ENCODE assay signal across 8 mouse cellular contexts in the genomic region with DNA sequence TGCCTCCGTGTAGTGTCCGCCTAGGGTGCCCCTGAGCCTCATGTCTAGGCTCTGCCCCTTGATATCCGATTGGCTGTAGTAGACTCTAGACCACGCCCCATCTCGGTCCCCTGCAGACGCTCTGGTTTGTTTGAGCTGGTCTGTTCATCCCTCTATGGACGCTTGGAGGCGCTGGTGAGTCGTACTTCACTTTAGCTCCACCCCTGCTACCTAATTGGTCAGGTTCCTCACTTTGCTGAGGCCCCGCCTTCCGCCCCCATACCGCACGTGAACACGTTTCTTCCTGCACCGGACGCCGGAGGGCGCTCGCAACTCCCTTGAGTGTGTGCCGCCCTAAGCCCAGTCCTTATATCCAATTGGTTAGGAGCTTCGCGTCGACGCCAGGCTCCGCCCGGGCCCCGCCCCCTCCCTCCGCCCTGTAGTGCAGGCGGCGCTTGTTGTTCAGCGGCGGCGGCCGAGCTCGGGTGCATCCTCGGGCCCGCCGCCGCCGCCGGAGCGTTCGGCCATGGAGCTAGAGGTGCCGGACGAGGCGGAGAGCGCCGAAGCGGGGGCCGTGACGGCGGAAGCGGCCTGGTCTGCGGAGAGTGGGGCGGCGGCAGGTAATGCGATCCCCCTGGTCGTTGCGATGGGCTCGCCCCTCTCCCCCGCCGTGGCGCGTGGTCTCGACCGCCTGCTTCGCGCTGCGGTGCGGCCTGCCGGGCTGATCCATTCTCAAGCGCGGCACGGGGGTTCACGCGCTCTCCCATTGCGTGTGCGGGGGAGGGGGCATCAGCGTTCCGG. TPM values are rescaled to one million over a fixed set of nuclear protein-coding genes. Genes with fewer than 3 reads are reported as not detected.
DNase-seq lines count a peak whose midpoint lies in the region; ATAC-seq and TF ChIP-seq lines count a peak whose summit lies in the region.

A gene (plus strand): TSS at position 410 of the 780 bp plus-strand sequence.

- H3K27me3 ChIP-seq in embryonic facial prominence, embryonic 15.5 days: peaks cover 20% of the 10 kb centered on the region
- H3K27me3 ChIP-seq in limb, embryonic 14.5 days (ENCODE audit: control insufficient read depth, insufficient read depth, low read length): peaks cover 13% of the 10 kb centered on the region; the same call in 1 of the 2 replicates
- H3K27me3 ChIP-seq in midbrain, postnatal 0 days (ENCODE audit: insufficient read depth, low read length): no peaks in the 10 kb centered on the region

- peaks cover 18% of the 10 kb centered on the region for H3K4me1 ChIP-seq in bone marrow, adult 2 months (ENCODE audit: control insufficient read depth, insufficient read depth, low read length)
- peaks cover 51% of the 10 kb centered on the region for H3K4me1 ChIP-seq in embryonic facial prominence, embryonic 15.5 days
- H3K4me1 ChIP-seq in limb, embryonic 14.5 days (ENCODE audit: control insufficient read depth, insufficient read depth, low read length): peaks cover 14% of the 10 kb centered on the region
- H3K4me1 ChIP-seq in midbrain, postnatal 0 days (ENCODE audit: insufficient read depth, low read length): peaks cover 18% of the 10 kb centered on the region

- peak within 1 kb of the TSS; percentile 81 for H3K4me3 ChIP-seq in bone marrow, adult 2 months (replicated peaks; ENCODE audit: control insufficient read depth, low read depth, low read length)
- H3K4me3 ChIP-seq in embryonic facial prominence, embryonic 15.5 days (replicated peaks): peak within 1 kb of the TSS; percentile 75
- H3K4me3 ChIP-seq in limb, embryonic 14.5 days (replicated peaks; ENCODE audit: low read length): peak within 1 kb of the TSS; percentile 81
- H3K4me3 ChIP-seq in midbrain, postnatal 0 days (ENCODE audit: low read depth, low read length): peak within 1 kb of the TSS; percentile 70

- peak; percentile 68; the same call in 1 of the 2 replicates for TF ChIP-seq POLR2A in bone marrow, adult 2 months (IDR thresholded peaks at IDR 0.05; ENCODE audit: borderline replicate concordance, control insufficient read depth, low read depth, low read length)
- peak; percentile 73; the same call in 1 of the 2 replicates for TF ChIP-seq POLR2A in limb, embryonic 14.5 days (IDR thresholded peaks at IDR 0.05; ENCODE audit: borderline replicate concordance, extremely low read depth, insufficient read depth, insufficient read length)

- peak; percentile 100 for DNase-seq in 416B (ENCODE audit: low read depth)
- DNase-seq in heart, adult 8-10 months (ENCODE audit: low spot score): peak; percentile 99
- peak; percentile 100 for DNase-seq in kidney, adult 9 months
- DNase-seq in limb, embryonic 14.5 days (ENCODE audit: low spot score): peak; percentile 98
- DNase-seq in midbrain, postnatal 0 days (ENCODE audit: low spot score): peak; percentile 99
- DNase-seq in spleen, postnatal 14 days (ENCODE audit: low spot score in 2 of 2): peak; percentile 99

- ATAC-seq in embryonic facial prominence, embryonic 15.5 days (ENCODE audit: insufficient number of reproducible peaks, low FRiP score, low TSS enrichment, low read depth): peak; percentile 95
- peak; percentile 96 for ATAC-seq in limb, embryonic 14.5 days (ENCODE audit: low FRiP score, low read depth)
- ATAC-seq in midbrain, postnatal 0 days (ENCODE audit: low FRiP score): peak; percentile 95

- H3K36me3 ChIP-seq in embryonic facial prominence, embryonic 15.5 days: no peaks in the 10 kb centered on the region
- no peaks in the 10 kb centered on the region for H3K36me3 ChIP-seq in limb, embryonic 14.5 days (ENCODE audit: control insufficient read depth, insufficient read depth, low read length)
- H3K36me3 ChIP-seq in midbrain, postnatal 0 days (ENCODE audit: insufficient read depth, low read length): no peaks in the 10 kb centered on the region

- H3K27ac ChIP-seq in bone marrow, adult 2 months (ENCODE audit: control insufficient read depth, insufficient read depth, low read depth, low read length, poor library complexity): peak within 1 kb of the TSS; percentile 97
- H3K27ac ChIP-seq in embryonic facial prominence, embryonic 15.5 days (replicated peaks): peak within 1 kb of the TSS; percentile 87
- peak within 1 kb of the TSS; percentile 83 for H3K27ac ChIP-seq in limb, embryonic 14.5 days (replicated peaks; ENCODE audit: low read depth, low read length)
- peak within 1 kb of the TSS; percentile 84 for H3K27ac ChIP-seq in midbrain, postnatal 0 days (ENCODE audit: low read depth, low read length)

- under 1% methylated on average over 80 of the region's 80 CpGs for WGBS in bone marrow, adult 2 months
- under 1% methylated on average over 78 of the region's 80 CpGs for WGBS in embryonic facial prominence, embryonic 15.5 days
- under 1% methylated on average over 59 of the region's 80 CpGs for WGBS in limb, embryonic 14.5 days
- WGBS in midbrain, postnatal 0 days: under 1% methylated on average over 71 of the region's 80 CpGs

- H3K4me2 ChIP-seq in embryonic facial prominence, embryonic 15.5 days (replicated peaks): peak within 1 kb of the TSS; percentile 88
- H3K4me2 ChIP-seq in limb, embryonic 14.5 days (replicated peaks; ENCODE audit: low read depth, low read length, severe bottlenecking): peak within 1 kb of the TSS; percentile 96
- peak within 1 kb of the TSS; percentile 94 for H3K4me2 ChIP-seq in midbrain, postnatal 0 days (ENCODE audit: low read depth, low read length, poor library complexity, severe bottlenecking)

- TF ChIP-seq CTCF in bone marrow, adult 2 months (IDR thresholded peaks at IDR 0.05; ENCODE audit: control insufficient read depth, insufficient read depth, low read length): peak; percentile 87
- TF ChIP-seq CTCF in midbrain, postnatal 0 days (IDR thresholded peaks at IDR 0.05): peak; percentile 89

- no peaks in the 10 kb centered on the region for H3K9me3 ChIP-seq in embryonic facial prominence, embryonic 15.5 days (replicated peaks)
- H3K9me3 ChIP-seq in limb, embryonic 14.5 days (ENCODE audit: control insufficient read depth, low read length): no peaks in the 10 kb centered on the region
- no peaks in the 10 kb centered on the region for H3K9me3 ChIP-seq in midbrain, postnatal 0 days (ENCODE audit: low read length)

- peak within 1 kb of the TSS; percentile 63 for H3K9ac ChIP-seq in embryonic facial prominence, embryonic 15.5 days
- peak within 1 kb of the TSS; percentile 77 for H3K9ac ChIP-seq in limb, embryonic 14.5 days (ENCODE audit: low read depth, low read length, severe bottlenecking)
- peak within 1 kb of the TSS; percentile 92 for H3K9ac ChIP-seq in midbrain, postnatal 0 days (replicated peaks; ENCODE audit: low read length, poor library complexity, severe bottlenecking)

RNA-seq across cellular contexts. Expression of the gene that starts here (rescaled TPM):
- polyA plus RNA-seq in bone marrow, adult 2 months (2011; ENCODE audit: insufficient read depth, insufficient read length, low replicate concordance, missing spikeins): 31.2 and 62.2 TPM in 2 replicates
- 51.1 and 53.8 TPM in 2 replicates for polyA plus RNA-seq in embryonic facial prominence, embryonic 15.5 days (2015; fragmentation: Nextera tagmentation; extraction: Ambion mirVana)
- 10 to 100 TPM; 25.7 to 29.5 (median 26.8) TPM for total RNA-seq in heart, adult 8-10 months (2022)
- 70.4 and 93.4 TPM in 2 replicates for polyA plus RNA-seq in limb, embryonic 14.5 days (2012; rRNA removed)
- 53.0 and 60.4 TPM in 2 replicates for polyA plus RNA-seq in limb, embryonic 14.5 days (2014; fragmentation: Nextera tagmentation; extraction: Ambion mirVana)
- total RNA-seq in midbrain, postnatal 0 days (2014; rRNA removed): 248 and 256 TPM in 2 replicates
- polyA plus RNA-seq in midbrain, postnatal 0 days (2015; fragmentation: Nextera tagmentation; extraction: Ambion mirVana): 125 and 129 TPM in 2 replicates

Comparison
In these comparisons a context has a peak if more than half of its experiments do, and no peak if none do; other contexts are left out.
1. Peak in every context shown above with its lines: DNase-seq, ATAC-seq, H3K4me3 ChIP-seq and H3K27ac ChIP-seq.